In genomic region chr2:39633041-39633440, GRCm38 (mm10) we compare ENCODE assay signal across 32 mouse cellular contexts.
"Had no signal": no experiment of that assay in that cellular context is flagged by ENCODE, and none has a peak within 500 bp of the region (broad histone marks: within the 10 kb centered on the region; RNA-seq: fewer than 3 reads in every experiment).

No protein-coding gene starts in this region.

- H3K27ac ChIP-seq: heart, embryonic 13.5 days; heart, embryonic 15.5 days; hindbrain, embryonic 10.5 days; hindbrain, embryonic 12.5 days; hindbrain, embryonic 13.5 days; hindbrain, embryonic 14.5 days; hindbrain, embryonic 15.5 days; hindbrain, postnatal 0 days; intestine, embryonic 15.5 days; kidney, embryonic 15.5 days; kidney, postnatal 0 days; layer of hippocampus, adult 2 months had no signal

- DNase-seq: heart, postnatal 10 days; heart, postnatal 14 days; heart, postnatal 36 days; heart, postnatal 4 days; kidney, adult 11 months; kidney, adult 18-20 months; kidney, adult 2 months; kidney, adult 8-10 months; kidney, adult 9 months; kidney, postnatal 10 days; kidney, postnatal 14 days; kidney, postnatal 25 days; kidney, postnatal 36 days; kidney, postnatal 4 days; layer of hippocampus, adult 9-11 months; layer of hippocampus, postnatal 36 days had no signal

- ATAC-seq: hindbrain, embryonic 16.5 days; hindbrain, postnatal 0 days; intestine, embryonic 15.5 days; intestine, embryonic 16.5 days; intestine, postnatal 0 days had no signal

- H3K4me3 ChIP-seq: heart, embryonic 12.5 days; heart, embryonic 13.5 days; heart, embryonic 15.5 days; hindbrain, embryonic 10.5 days; hindbrain, embryonic 12.5 days; hindbrain, embryonic 13.5 days; hindbrain, embryonic 15.5 days; intestine, embryonic 15.5 days; kidney, embryonic 15.5 days; layer of hippocampus, adult 2 months had no signal
